Mouse (Mus musculus) forebrain, embryonic 10.5 days (tissue): ENCODE results near the gene Gpc6. TPM values are rescaled to one million over a fixed set of nuclear protein-coding genes. Genes with fewer than 3 reads are reported as not detected.

Source experiments
- DNase-seq: peaks from one replicate; pipeline ENCODE4 v3.0.0-alpha.2; 2017; ENCODE audit warnings: low spot score; ENCODE audit errors: extremely low spot score
- H3K27ac ChIP-seq: fragments of 300-500 bp; sonication (generic); 2 replicates; pipeline ENCODE4 v1.5.1; 2016; ENCODE audit warnings: mild to moderate bottlenecking
- H3K27me3 ChIP-seq: fragments of 300-500 bp; sonication (generic); 2 replicates; pipeline ENCODE4 v1.6.1; 2016; ENCODE audit warnings: mild to moderate bottlenecking; ENCODE audit not compliant: poor library complexity, severe bottlenecking
- H3K36me3 ChIP-seq: fragments of 300-500 bp; sonication (generic); replicated peaks from 2 replicates; pipeline ENCODE4 v1.6.1; 2016; ENCODE audit warnings: mild to moderate bottlenecking, moderate library complexity
- H3K4me1 ChIP-seq: fragments of 300-500 bp; sonication (generic); 2 replicates; pipeline ENCODE4 v1.6.1; 2016
- H3K4me3 ChIP-seq: fragments of 300-500 bp; sonication (generic); 2 replicates; pipeline ENCODE4 v1.5.1; 2016; ENCODE audit warnings: mild to moderate bottlenecking, moderate library complexity
- H3K9me3 ChIP-seq: fragments of 300-500 bp; sonication (generic); 2 replicates; pipeline ENCODE4 v1.6.1; 2016; ENCODE audit warnings: mild to moderate bottlenecking, moderate library complexity
- WGBS: fragments of 180-500 bp; shearing (Covaris S2); methylation state at CpG from one replicate; pipeline ENCODE4 v1.1.7; 2016; 5-methylcytosine and 5-hydroxymethylcytosine counted together
- microRNA-seq: library from miRNA; unstranded; fragments of <30 nt; microRNA quantifications from one replicate; pipeline ENCODE4, GENCODE M21; 2017
- polyA plus RNA-seq: library from polyadenylated mRNA; unstranded; fragments of >200 nt; fragmentation: Nextera tagmentation; extraction: Ambion mirVana; gene quantifications from 2 replicates; pipeline ENCODE4 v1.2.1, GENCODE M21; 2016

Gpc6 gene
- polyA plus RNA-seq, 1 experiment from 2014 or later: 36.5 TPM

GRCm38 (mm10) chr14:118019314-118019713 is 1094.2 kb downstream of the Gpc6 start:
- Histone ChIP-seq H3K4me3 (no peak overlapping the region), H3K27me3 (no peaks in the 10 kb centered on the region; the same call in 1 of the 2 replicates), H3K4me1 (no peaks in the 10 kb centered on the region), H3K27ac (no peak overlapping the region), H3K36me3 (no peaks in the 10 kb centered on the region), H3K9me3 (no peaks in the 10 kb centered on the region)
- 85% methylated on average over 5 of the region's 5 CpGs for WGBS
- no peak for DNase-seq

- Histone ChIP-seq H3K9me3 (no peaks in the 10 kb centered on the region), H3K4me3 (no peak overlapping the region), H3K36me3 (no peaks in the 10 kb centered on the region), H3K27me3 (no peaks in the 10 kb centered on the region; the same call in 1 of the 2 replicates), H3K27ac (no peak overlapping the region), H3K4me1 (no peaks in the 10 kb centered on the region)
- WGBS: 79% methylated on average over 10 of the region's 10 CpGs
- DNase-seq: no peak
Observed at GRCm38 (mm10) chr14:118021867-118022543, 1096.9 kb downstream of the Gpc6 start.

Small RNAs within 50 kb of the gene (microRNA-seq; reads per million reads assigned to microRNA genes)
- not detected for gene Mir6239
